Mouse (Mus musculus) layer of hippocampus, adult 9-11 months (tissue): ENCODE data around the gene Chmp4b.

Source experiments
- DNase-seq: peaks from one replicate; pipeline ENCODE4 v3.0.0; 2022

Gene Chmp4b

GRCm38 (mm10) chr2:154729737-154730136 is 78.2 kb downstream of the Chmp4b start:
- no peak for DNase-seq

- DNase-seq: no peak
Measured at GRCm38 (mm10) chr2:154730841-154731240, 79.3 kb downstream of the Chmp4b start.

GRCm38 (mm10) chr2:154731916-154732315 is 80.4 kb downstream of the Chmp4b start:
- no peak for DNase-seq

- no peak for DNase-seq
Measured at GRCm38 (mm10) chr2:154732503-154733141, 81.1 kb downstream of the Chmp4b start.

GRCm38 (mm10) chr2:154734977-154735376 is 83.5 kb downstream of the Chmp4b start:
- no peak for DNase-seq

- no peak for DNase-seq
Measured at GRCm38 (mm10) chr2:154735416-154735815, 83.9 kb downstream of the Chmp4b start.

GRCm38 (mm10) chr2:154735986-154736385 is 84.5 kb downstream of the Chmp4b start:
- no peak for DNase-seq

GRCm38 (mm10) chr2:154738621-154739020 is 87.1 kb downstream of the Chmp4b start:
- no peak for DNase-seq

GRCm38 (mm10) chr2:154742911-154743819 is 91.7 kb downstream of the Chmp4b start:
- no peak for DNase-seq

- no peak for DNase-seq
Measured at GRCm38 (mm10) chr2:154743915-154744314, 92.4 kb downstream of the Chmp4b start.
